Mouse (Mus musculus): ENCODE results near the gene Cd37.

Gene Cd37

DNA sequence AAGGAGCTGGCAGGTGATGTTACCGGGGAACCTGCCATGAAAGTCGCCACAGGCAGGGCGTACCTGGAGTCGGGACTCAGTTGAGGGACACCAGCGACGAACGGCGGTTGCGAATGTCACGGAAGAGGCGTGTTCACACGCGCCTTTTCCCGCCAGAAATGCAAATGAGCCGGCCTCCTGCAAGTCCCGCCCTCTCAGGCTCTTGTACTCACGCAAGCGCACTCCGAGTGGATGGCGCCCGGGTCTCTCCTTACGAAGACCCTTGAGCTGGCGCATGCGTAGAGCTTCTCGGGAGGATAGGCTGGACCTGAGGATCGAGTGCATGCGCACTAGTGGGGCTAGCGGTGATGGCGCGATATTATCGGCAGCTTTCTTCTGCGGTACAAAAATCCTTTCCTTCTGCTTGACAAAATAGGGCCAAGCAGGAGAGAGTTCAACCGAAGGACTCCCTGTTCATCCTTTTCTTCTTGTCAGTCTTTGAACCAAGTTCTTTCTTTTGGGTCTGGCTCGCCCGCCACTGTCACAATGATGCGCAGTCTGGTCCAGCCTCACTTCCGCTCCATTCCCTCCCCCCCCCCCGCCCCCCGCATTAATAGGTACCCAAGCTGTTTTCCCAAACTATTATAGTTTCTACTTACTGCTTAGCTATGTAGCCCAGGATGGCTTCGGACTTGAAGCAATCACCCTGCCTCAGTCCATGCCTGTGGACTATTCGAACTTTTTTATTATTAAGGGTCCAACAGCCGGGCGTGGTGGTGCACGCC, 34.4 kb downstream of the Cd37 start, which contains the start of gene Ccdc155:
Gene Ccdc155 (minus strand): TSS at position 513 of the 764 bp plus-strand sequence.
- peak; percentile 99 for DNase-seq (ENCODE audit: low read depth, low spot score)

DNA sequence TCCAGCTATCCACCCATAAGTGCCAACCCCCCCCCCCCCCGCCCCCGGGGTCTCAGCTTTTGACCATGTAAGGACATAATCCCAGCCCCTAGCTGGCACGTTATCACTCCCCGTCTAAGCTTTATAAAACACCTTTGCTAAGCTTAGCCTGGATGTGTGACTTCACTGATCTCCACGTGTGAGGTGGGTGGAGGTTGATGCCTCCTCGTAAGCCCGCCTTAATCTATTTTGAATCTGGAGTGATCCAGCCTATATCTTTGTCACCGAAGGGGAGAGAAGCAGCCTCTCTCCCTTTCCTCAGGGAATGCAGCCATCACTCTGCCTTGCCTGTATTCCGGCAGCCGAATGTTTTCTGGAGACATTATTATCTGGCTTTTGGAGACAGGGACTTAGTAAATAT, 36.3 kb downstream of the Cd37 start:
- no peak for DNase-seq (ENCODE audit: low read depth, low spot score)

DNA sequence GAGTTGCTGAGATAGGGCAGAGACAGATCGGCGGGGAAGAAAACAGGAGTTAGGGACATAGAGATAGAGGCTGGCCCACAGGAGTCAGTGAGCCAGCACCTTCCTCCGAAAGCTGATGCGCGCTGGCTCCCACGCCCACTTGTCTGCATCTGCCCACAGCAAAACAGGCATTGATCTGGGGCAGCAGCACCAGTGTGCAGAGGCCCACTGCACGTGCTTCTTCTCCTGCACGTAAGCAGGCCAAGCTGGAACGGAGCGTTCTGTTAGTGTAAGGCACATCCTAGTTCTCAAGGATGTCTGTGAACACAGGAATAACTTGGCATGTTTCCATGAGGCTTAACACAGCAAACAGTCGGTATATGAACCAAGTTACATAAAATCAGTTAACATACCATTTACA, 40.0 kb downstream of the Cd37 start:
- DNase-seq (ENCODE audit: low read depth, low spot score), result no peak

DNA sequence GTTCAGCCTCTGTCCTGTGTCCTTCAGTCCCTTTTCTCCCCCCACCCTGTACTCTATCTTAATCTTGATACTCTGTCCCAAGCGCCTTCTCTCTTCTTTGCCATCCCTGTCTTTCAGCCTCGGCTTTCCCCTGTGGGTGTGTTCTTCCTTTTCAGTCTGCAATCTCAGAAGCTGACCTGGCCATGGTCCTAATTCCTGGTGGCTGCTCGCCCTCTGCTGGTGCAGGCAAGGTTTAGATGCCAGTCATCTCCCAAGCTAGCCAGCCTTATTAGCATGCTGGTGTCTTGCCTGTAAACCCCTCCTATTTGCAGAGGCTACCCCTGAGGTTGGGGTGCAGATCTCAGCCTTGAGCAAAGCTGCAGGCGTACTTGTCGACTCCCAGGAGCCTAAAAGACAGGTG, 40.5 kb downstream of the Cd37 start:
- DNase-seq (ENCODE audit: low read depth, low spot score), result peak; percentile 72

DNA sequence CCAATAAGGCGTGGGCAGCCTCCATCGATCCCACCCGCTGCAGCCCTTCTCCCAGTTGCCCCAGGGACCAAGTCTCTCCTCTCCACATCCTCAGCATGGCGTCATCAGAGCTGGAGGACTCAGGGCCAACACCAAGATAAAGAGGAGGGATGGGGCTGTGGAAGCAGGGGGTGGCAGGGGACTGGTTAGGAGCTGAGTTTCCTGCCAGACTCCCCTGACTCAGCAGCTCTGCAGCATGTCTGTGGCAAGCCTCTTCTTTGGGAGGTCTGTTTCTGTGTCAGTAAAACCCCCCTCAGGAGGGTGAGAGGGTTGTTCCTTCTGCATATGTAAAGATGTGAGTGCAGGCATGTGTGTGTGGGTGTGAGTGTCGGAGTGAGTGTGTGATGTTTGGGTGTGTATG, 41.9 kb downstream of the Cd37 start:
- no peak for DNase-seq (ENCODE audit: low read depth, low spot score)

DNA sequence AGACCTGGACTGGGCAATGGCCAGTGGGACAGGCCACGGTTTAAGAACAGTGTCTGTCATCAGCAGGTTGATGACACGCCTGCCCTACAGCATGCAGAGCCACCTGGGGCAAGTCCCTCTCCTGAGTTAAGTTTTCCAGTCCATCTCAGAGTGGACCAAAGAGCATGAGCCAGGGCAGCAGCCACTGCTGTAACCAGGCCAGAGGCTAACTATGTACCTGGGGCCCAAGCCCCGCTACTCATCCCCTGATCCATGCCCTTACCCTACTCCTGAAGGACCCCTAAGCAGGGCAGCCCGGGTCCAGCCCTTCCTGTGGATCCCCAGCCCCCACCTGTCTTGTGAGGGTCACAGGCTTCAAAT, 42.8 kb downstream of the Cd37 start:
- DNase-seq (ENCODE audit: low read depth, low spot score), result no peak

DNA sequence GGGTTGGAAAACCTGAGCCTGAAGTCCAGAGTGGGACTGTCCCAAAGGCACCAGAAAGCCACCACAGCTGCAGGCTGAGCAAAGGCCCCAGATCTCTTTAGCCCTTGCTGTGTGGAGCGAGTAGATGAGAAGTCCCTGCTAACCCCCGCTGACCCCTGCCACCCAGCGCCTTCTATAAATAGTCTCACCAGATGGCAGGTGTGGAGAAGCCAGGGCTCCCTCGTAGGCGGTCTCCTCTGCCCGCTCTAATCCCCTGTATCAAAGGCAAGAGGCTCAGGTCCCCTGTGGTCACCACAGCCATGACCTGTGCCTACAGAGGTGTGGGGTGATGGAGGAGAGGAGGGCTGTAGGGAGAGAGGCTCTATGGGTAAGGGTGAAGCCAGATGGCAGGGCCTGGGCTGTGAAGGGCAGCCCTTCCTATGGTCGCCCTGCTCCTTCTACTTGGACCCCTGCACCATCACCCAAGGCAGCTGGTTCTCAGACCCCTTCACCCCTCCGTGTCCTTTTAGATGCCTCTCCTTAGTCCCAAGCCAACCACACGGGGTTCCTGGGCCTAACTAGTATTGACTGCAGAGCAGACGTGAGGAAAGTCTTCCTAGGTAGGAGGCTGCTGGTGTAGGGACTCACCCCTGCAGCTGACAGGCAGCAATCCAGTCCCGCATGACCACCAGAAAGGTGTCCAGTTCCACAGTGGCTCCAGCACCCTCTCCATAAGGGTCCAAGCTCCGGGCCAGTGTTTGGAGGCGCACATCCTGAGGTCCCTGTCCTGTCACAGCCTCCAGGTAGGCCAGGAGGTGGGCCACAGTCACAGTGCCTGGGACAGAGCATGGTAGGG, 43.4 kb downstream of the Cd37 start:
- DNase-seq (ENCODE audit: low read depth, low spot score), result no peak

DNA sequence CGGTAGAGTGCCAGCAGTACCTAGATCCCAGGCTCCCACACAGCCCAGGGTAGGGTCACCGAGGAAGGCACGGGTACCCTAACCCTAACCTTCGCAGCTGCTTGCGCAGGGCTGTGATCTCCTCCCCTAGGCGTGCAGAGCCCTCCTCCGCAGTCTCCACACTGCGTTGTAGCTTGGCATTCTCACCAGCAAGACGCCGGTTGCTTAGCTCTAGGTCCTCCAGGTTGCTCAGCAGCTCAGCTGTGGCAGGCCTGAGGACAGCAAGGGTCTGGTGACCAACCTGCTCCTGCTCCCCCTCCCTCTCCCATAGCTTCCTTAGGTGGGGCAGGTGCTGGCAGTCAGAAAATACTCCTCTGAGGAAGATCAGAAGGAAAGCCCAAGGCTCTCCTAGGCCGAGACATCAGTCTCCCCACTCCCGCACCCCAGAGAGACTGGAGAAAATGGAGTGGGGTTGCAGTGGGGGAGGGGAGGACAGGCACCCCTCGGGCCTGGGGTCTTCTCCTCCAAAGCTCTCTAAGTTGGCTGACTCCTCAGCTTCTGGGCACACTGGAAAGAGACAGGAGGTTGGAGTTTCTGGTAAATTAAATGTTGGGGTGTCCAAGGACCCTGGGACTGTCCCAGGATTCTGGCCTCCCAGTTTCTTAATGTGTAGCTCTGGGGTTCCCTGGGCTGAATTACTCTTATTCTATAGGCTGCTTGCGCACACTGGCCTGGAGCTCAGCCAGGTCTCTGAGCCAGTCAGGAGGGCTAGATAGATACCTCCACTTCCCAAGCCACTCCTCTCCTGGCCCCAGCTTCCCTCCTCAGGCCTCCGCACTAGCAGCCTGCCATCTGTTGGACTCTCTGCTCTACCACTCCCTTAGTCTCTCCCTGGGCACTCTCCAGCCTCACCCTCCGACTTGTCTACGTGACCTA, 44.8 kb downstream of the Cd37 start:
- no peak for DNase-seq (ENCODE audit: low read depth, low spot score)

DNA sequence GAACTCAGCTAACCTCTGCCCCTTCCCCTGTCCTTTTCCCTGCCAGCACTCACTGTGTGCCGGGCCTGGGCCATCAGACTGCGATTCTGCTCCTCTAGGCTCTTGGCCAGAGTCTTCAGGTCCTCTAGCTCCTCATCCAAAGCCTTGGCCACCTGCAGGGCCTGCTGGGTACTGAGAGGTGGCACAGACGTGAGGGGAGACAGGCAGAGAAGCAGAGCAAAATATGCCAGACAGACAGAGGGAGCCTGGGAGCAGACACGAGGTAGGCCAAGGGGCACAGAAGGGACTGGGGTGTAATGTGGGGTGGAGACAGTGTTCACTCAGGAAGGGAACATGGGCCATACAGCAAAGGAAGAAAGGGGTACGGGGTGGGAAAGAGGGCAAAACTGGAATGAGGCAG, 45.5 kb downstream of the Cd37 start:
- DNase-seq (ENCODE audit: low read depth, low spot score), result no peak

DNA sequence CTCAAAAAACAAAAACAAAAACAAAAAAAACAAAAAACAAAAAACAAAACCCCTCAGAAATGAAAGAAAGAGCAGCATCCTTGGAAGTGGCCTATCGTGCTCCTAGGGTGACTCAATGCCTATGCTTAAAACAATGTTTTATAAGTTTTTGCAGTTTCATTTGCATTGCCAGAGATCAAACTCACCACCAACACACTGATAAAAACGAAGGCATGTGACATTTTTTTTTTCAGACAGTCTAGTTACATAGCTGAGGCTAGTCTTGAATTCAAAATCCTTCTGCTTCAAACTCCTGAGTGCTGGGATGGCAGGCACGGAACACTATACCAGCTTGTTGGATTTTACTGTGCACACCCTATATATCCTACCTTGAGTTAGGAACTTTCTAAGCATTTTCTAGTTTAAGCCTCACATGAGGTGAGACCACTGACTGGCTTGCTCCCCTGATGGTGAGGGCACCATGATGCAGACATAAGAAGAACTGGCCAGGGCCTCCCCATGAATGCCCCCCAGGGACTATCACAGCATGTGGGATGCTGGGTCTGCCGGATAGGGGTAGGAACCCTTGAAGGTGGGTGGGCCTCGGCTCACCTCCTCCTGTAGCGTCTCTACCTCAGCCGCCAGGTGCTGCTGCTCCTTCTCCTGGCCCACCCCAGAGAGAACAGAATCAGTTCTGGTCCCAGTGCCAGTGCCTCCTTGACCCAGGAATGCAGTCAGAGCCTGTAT, 46.2 kb downstream of the Cd37 start:
- DNase-seq (ENCODE audit: low read depth, low spot score), result no peak

DNA sequence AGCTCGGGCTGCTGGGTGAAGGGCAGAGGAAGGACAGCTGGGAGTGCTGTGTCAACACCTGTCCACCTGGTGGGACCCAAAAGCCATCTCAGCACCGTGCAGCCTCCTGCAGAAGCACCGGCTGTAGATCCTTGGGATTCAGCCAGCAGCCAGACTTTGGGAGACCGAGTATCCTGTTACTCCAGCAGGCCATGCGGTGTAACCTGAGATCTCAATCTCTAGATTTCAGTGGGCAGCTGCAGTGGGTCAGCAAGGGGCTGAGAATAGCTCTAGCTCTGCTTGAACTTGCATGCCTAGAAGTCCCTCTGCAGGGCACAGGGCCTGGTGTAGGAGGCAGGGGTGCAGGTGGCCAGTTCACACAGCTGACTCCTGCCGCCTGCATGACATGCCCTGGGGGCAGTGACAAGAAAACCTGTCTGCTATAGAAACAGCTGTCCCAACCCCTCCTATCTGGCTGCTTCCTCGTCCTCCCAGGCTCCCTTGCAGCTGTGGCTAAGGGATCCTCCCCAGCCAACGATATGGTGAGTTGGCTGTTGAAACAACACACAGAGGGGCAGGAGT, 47.0 kb downstream of the Cd37 start:
- no peak for DNase-seq (ENCODE audit: low read depth, low spot score)

DNA sequence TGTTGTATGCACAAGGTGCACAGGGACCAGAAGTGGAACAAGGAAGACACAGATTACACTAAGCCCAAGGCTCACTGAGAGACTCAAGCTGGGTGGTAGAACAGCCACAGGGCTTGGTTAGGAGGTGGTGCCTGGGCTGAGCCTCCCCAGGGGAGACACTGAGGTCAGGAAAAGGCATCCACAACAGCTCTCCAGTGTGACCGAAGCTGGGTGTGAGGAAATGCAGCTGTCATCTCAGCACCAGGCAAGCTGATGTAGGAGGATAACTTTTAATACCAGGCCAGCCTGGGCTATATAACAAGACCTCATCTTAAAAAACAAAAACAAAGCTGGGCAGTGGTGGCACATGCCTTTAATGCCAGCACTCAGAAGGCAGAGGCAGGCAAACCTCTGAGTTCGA, 47.8 kb downstream of the Cd37 start:
- DNase-seq (ENCODE audit: low read depth, low spot score), result no peak

DNA sequence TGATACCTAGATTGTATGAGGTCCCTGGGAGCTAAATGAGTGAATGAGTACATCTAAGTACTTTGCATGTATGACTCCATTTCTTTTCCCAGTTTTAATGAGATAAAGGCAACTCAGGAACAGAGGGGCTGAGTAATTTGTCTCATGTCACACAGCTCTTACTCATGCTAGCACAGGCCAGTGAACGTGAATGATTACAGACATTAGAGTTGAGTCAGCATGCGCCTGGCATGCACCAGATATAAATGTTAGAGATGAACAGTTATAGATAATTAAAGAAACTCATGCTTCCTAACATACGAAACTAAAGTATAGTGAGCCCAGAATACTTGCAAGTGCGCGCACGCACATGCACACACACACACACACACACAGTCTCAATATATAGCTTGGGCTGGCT, 48.7 kb downstream of the Cd37 start:
- no peak for DNase-seq (ENCODE audit: low read depth, low spot score)

DNA sequence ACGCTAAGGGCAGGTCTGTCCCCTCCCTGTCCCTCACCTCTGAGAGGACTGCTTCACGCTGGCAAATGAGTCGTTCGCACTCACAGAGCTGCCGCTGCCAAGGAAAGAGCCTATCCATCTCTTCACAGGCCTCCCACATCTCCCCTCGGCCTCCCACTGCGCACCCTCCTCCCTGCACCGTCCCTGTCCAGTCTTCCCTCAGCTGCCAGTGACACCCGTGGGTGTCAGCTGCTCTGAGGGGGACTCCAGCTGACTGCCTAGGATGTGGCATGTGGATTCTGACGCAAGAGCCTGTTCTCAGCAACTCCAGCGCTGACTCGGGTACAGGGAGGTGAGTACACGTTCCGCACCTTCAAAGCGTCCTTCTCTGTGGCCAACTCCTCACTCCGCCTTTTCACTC, 49.3 kb downstream of the Cd37 start:
- DNase-seq (ENCODE audit: low read depth, low spot score), result no peak

DNA sequence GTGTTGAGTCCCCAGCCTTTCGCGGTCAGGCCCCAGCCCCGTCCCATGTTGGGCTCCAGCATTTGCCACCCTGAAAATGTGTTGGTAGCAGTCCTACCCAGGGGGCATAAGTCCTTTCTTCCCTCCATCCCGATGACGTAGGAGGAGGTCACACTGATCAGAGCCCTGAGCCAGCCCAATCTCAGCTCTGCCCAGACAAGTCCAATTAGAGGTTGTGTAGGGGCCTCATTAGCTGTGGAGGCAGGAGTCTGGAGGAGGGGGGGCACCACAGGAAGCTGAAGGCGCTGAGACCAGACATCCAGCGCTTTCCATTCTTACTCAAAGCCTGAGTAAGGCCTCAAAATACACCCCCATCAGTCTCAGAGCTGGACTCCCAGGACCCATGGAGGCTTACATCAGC, 53.0 kb downstream of the Cd37 start:
- DNase-seq (ENCODE audit: low read depth, low spot score), result no peak

DNA sequence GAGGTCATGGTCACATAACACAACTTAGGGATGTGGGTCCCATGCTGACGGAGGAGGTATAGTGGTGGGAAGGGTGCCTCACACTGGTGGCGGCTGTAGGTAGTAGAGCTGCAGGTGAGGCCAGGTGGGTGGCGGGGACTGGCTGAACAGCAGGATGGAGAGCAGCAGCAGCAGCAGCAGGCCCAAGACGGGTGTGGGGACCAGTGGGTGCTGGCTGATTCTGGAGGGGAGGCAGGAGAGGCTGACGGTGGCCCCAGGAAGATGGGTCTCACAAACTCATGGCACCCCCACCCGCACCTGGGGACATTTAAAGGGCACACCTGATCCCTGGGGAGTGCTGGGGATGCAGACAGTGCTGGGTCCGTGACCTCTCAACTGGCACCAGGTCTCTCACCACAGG, 55.2 kb downstream of the Cd37 start:
- no peak for DNase-seq (ENCODE audit: low read depth, low spot score)
